22 mouse cellular contexts compared by ENCODE assay signal in the genomic region with DNA sequence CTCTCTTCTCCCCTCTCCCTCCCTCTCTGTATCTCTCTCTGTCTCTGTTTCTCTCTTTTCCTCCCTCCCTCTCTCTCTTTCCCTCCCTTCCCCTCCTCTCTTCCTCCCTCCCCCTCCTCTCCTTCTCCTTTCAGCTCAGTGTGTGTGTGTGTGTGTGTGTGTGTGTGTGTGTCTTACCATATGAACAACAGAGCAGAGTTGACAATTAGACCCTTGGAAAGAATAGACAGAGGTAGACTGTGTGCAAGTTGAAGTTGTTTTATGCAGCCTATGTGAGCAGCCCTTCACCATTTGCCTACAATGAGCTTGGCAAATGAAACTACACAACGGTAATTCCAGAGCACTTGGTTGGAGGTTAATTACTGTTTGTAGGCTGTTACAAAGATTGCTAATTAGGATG.
DNase-seq lines count a peak whose midpoint lies in the region; ATAC-seq lines count a peak whose summit lies in the region.
"Had no signal": no experiment of that assay in that cellular context is flagged by ENCODE, and none has a peak within 500 bp of the region (broad histone marks: within the 10 kb centered on the region; RNA-seq: fewer than 3 reads in every experiment).

No protein-coding gene starts in this region.

- peaks cover 12% of the 10 kb centered on the region; the same call in 1 of the 2 replicates for H3K4me1 ChIP-seq in forebrain, embryonic 13.5 days
- H3K4me1 ChIP-seq in forebrain, embryonic 11.5 days (replicated peaks; ENCODE audit: control insufficient read depth, insufficient read depth, low read length) = no peaks in the 10 kb centered on the region
- H3K4me1 ChIP-seq in midbrain, embryonic 13.5 days (replicated peaks) = peaks cover 6% of the 10 kb centered on the region
- H3K4me1 ChIP-seq in midbrain, embryonic 10.5 days = peaks cover 3% of the 10 kb centered on the region
- 0 out of 2 replicates have a peak, but pooled peaks cover 8% of the 10 kb centered on the region for H3K4me1 ChIP-seq in midbrain, embryonic 15.5 days
- H3K4me1 ChIP-seq: embryonic facial prominence, embryonic 12.5 days; heart, embryonic 15.5 days; limb, embryonic 15.5 days had no signal

- 33% methylated on average over 1 of the region's 1 CpGs for WGBS in forebrain, embryonic 13.5 days
- WGBS in forebrain, embryonic 11.5 days = 50% methylated on average over 1 of the region's 1 CpGs
- 66% methylated on average over 1 of the region's 1 CpGs for WGBS in midbrain, embryonic 13.5 days
- WGBS in midbrain, embryonic 10.5 days = 80% methylated on average over 1 of the region's 1 CpGs
- 48% methylated on average over 1 of the region's 1 CpGs for WGBS in midbrain, embryonic 15.5 days

- no peak overlapping the region for H3K9ac ChIP-seq in forebrain, embryonic 13.5 days
- H3K9ac ChIP-seq in forebrain, embryonic 11.5 days (ENCODE audit: low read length) = no peak overlapping the region
- H3K9ac ChIP-seq in midbrain, embryonic 13.5 days (replicated peaks) = no peak overlapping the region
- H3K9ac ChIP-seq in midbrain, embryonic 15.5 days = no peak overlapping the region
- H3K9ac ChIP-seq: embryonic facial prominence, embryonic 12.5 days; heart, embryonic 15.5 days; limb, embryonic 15.5 days; liver, embryonic 15.5 days had no signal

- H3K27me3 ChIP-seq in forebrain, embryonic 13.5 days = no peaks in the 10 kb centered on the region
- H3K27me3 ChIP-seq in forebrain, embryonic 11.5 days (ENCODE audit: control insufficient read depth, insufficient read depth, low read length) = no peaks in the 10 kb centered on the region
- no peaks in the 10 kb centered on the region for H3K27me3 ChIP-seq in midbrain, embryonic 13.5 days
- no peaks in the 10 kb centered on the region for H3K27me3 ChIP-seq in midbrain, embryonic 10.5 days (ENCODE audit: low read depth, poor library complexity, severe bottlenecking)
- H3K27me3 ChIP-seq in midbrain, embryonic 15.5 days (replicated peaks) = no peaks in the 10 kb centered on the region
- H3K27me3 ChIP-seq: embryonic facial prominence, embryonic 12.5 days; heart, embryonic 15.5 days; limb, embryonic 15.5 days; liver, embryonic 15.5 days had no signal

- no peaks in the 10 kb centered on the region for H3K9me3 ChIP-seq in forebrain, embryonic 13.5 days (replicated peaks)
- H3K9me3 ChIP-seq in forebrain, embryonic 11.5 days (ENCODE audit: control insufficient read depth, low read length) = no peaks in the 10 kb centered on the region
- H3K9me3 ChIP-seq in midbrain, embryonic 13.5 days = no peaks in the 10 kb centered on the region
- H3K9me3 ChIP-seq in midbrain, embryonic 10.5 days (replicated peaks) = no peaks in the 10 kb centered on the region
- H3K9me3 ChIP-seq in midbrain, embryonic 15.5 days = no peaks in the 10 kb centered on the region
- H3K9me3 ChIP-seq: embryonic facial prominence, embryonic 12.5 days; heart, embryonic 15.5 days; limb, embryonic 15.5 days; liver, embryonic 15.5 days had no signal

- peak; percentile 55 for ATAC-seq in forebrain, embryonic 13.5 days
- ATAC-seq in forebrain, embryonic 11.5 days (replicated peaks; ENCODE audit: low FRiP score) = no peak
- ATAC-seq in midbrain, embryonic 13.5 days = peak; percentile 72
- ATAC-seq in midbrain, embryonic 15.5 days (replicated peaks) = peak; percentile 76
- no peak for ATAC-seq in activated CD4-positive, CD25-positive, alpha-beta regulatory T cell, adult 4 months
- ATAC-seq: intestine, embryonic 16.5 days had no signal

- no peaks in the 10 kb centered on the region for H3K36me3 ChIP-seq in forebrain, embryonic 13.5 days (ENCODE audit: poor library complexity, severe bottlenecking)
- H3K36me3 ChIP-seq in forebrain, embryonic 11.5 days (ENCODE audit: control insufficient read depth, insufficient read depth, low read length) = no peaks in the 10 kb centered on the region
- peaks cover 4% of the 10 kb centered on the region; the same call in 1 of the 2 replicates for H3K36me3 ChIP-seq in midbrain, embryonic 13.5 days
- no peaks in the 10 kb centered on the region for H3K36me3 ChIP-seq in midbrain, embryonic 10.5 days
- H3K36me3 ChIP-seq in midbrain, embryonic 15.5 days (replicated peaks) = no peaks in the 10 kb centered on the region
- H3K36me3 ChIP-seq: embryonic facial prominence, embryonic 12.5 days; limb, embryonic 15.5 days; liver, embryonic 15.5 days had no signal

- no peak for DNase-seq in forebrain, embryonic 11.5 days (ENCODE audit: low spot score)
- DNase-seq in midbrain, embryonic 10.5 days (ENCODE audit: low spot score) = no peak
- DNase-seq in layer of hippocampus, postnatal 36 days = no peak
- DNase-seq in right cerebral cortex, adult 2 months (ENCODE audit: low spot score in 2 of 2) = no peak
- DNase-seq: adrenal gland, adult 8-10 months; cerebellum, adult 9-11 months; gastrocnemius, postnatal 14 days; heart, adult 2 months; heart, postnatal 4 days; kidney, postnatal 4 days; lung, postnatal 10 days; retina, postnatal 1 day had no signal

- no peak overlapping the region for H3K4me3 ChIP-seq in forebrain, embryonic 13.5 days
- no peak overlapping the region for H3K4me3 ChIP-seq in forebrain, embryonic 11.5 days (ENCODE audit: low read depth, low read length)
- no peak overlapping the region for H3K4me3 ChIP-seq in midbrain, embryonic 13.5 days (replicated peaks)
- H3K4me3 ChIP-seq in midbrain, embryonic 10.5 days = no peak overlapping the region
- no peak overlapping the region for H3K4me3 ChIP-seq in midbrain, embryonic 15.5 days
- H3K4me3 ChIP-seq: embryonic facial prominence, embryonic 12.5 days; erythroblast, embryonic 14.5 days; heart, adult 2 months; heart, embryonic 15.5 days; limb, embryonic 15.5 days; liver, embryonic 15.5 days had no signal

- H3K4me2 ChIP-seq in forebrain, embryonic 13.5 days = no peak overlapping the region
- no peak overlapping the region for H3K4me2 ChIP-seq in forebrain, embryonic 11.5 days (ENCODE audit: low read depth, low read length, severe bottlenecking)
- H3K4me2 ChIP-seq in midbrain, embryonic 13.5 days (replicated peaks) = no peak overlapping the region
- H3K4me2 ChIP-seq in midbrain, embryonic 15.5 days = no peak overlapping the region
- H3K4me2 ChIP-seq: embryonic facial prominence, embryonic 12.5 days; heart, embryonic 15.5 days; limb, embryonic 15.5 days; liver, embryonic 15.5 days had no signal

- H3K27ac ChIP-seq in forebrain, embryonic 13.5 days = no peak overlapping the region
- H3K27ac ChIP-seq in forebrain, embryonic 11.5 days (ENCODE audit: low read depth, low read length) = no peak overlapping the region
- H3K27ac ChIP-seq in midbrain, embryonic 13.5 days = no peak overlapping the region
- no peak overlapping the region for H3K27ac ChIP-seq in midbrain, embryonic 10.5 days (replicated peaks)
- H3K27ac ChIP-seq in midbrain, embryonic 15.5 days = peak overlapping the region; percentile 28; the same call in 1 of the 2 replicates
- H3K27ac ChIP-seq: embryonic facial prominence, embryonic 12.5 days; heart, adult 2 months; heart, embryonic 15.5 days; limb, embryonic 15.5 days; liver, embryonic 15.5 days had no signal

Comparison
In these comparisons a context has a peak if more than half of its experiments do, and no peak if none do; other contexts are left out.
1. ATAC-seq: peak in forebrain, embryonic 13.5 days (single experiment), midbrain, embryonic 13.5 days (single experiment) and midbrain, embryonic 15.5 days (single experiment); none in forebrain, embryonic 11.5 days (single experiment) and activated CD4-positive, CD25-positive, alpha-beta regulatory T cell, adult 4 months (single experiment).